In genomic region chrX:93700528-93701225, GRCm38 (mm10) we compare ENCODE assay signal across 9 mouse cellular contexts. TPM values are rescaled to one million over a fixed set of nuclear protein-coding genes. Genes with fewer than 3 reads are reported as not detected.
DNase-seq lines count a peak whose midpoint lies in the region; ATAC-seq and TF ChIP-seq lines count a peak whose summit lies in the region.
"Had no signal": no experiment of that assay in that cellular context is flagged by ENCODE, and none has a peak within 500 bp of the region (broad histone marks: within the 10 kb centered on the region; RNA-seq: fewer than 3 reads in every experiment).

No protein-coding gene starts in this region.

- H3K4me3 ChIP-seq in forebrain, embryonic 13.5 days: no peak overlapping the region
- no peak overlapping the region; the same call in 1 of the 2 replicates for H3K4me3 ChIP-seq in heart, embryonic 16.5 days (ENCODE audit: low read length)
- no peak overlapping the region for H3K4me3 ChIP-seq in layer of hippocampus, adult 2 months
- H3K4me3 ChIP-seq in lung, postnatal 0 days (ENCODE audit: low read depth, low read length): no peak overlapping the region
- H3K4me3 ChIP-seq: limb, embryonic 15.5 days had no signal

- peak; percentile 73 for ATAC-seq in forebrain, embryonic 13.5 days
- peak; percentile 60; the same call in 1 of the 2 replicates for ATAC-seq in heart, embryonic 16.5 days (replicated peaks; ENCODE audit: extremely low read depth, insufficient read depth, low FRiP score)
- ATAC-seq in lung, postnatal 0 days: peak; percentile 28; the same call in 1 of the 2 replicates

- no peaks in the 10 kb centered on the region for H3K9me3 ChIP-seq in forebrain, embryonic 13.5 days (replicated peaks)
- H3K9me3 ChIP-seq in heart, embryonic 16.5 days (replicated peaks; ENCODE audit: control insufficient read depth, low read length): no peaks in the 10 kb centered on the region
- no peaks in the 10 kb centered on the region for H3K9me3 ChIP-seq in lung, postnatal 0 days (ENCODE audit: low read length)
- H3K9me3 ChIP-seq: limb, embryonic 15.5 days had no signal

- H3K27me3 ChIP-seq in forebrain, embryonic 13.5 days: no peaks in the 10 kb centered on the region
- no peaks in the 10 kb centered on the region for H3K27me3 ChIP-seq in heart, embryonic 16.5 days (ENCODE audit: control insufficient read depth, insufficient read depth, low read length)
- H3K27me3 ChIP-seq in lung, postnatal 0 days (replicated peaks; ENCODE audit: insufficient read depth, low read length): no peaks in the 10 kb centered on the region

- no peaks in the 10 kb centered on the region for H3K36me3 ChIP-seq in forebrain, embryonic 13.5 days (ENCODE audit: poor library complexity, severe bottlenecking)
- no peaks in the 10 kb centered on the region for H3K36me3 ChIP-seq in heart, embryonic 16.5 days (ENCODE audit: control insufficient read depth, insufficient read depth)
- H3K36me3 ChIP-seq in lung, postnatal 0 days (ENCODE audit: insufficient read depth, low read length): no peaks in the 10 kb centered on the region
- H3K36me3 ChIP-seq: limb, embryonic 15.5 days had no signal

- peak; percentile 88 for DNase-seq in NIH3T3 (ENCODE audit: low read depth)
- DNase-seq in c-Kit-positive CD71-negative TER-119-negative erythroid progenitor cells, embryonic 14.5 days (ENCODE audit: low read depth): peak; percentile 26
- DNase-seq in layer of hippocampus, adult 2 months (ENCODE audit: low spot score in 2 of 2): peak; percentile 30 to 39
- DNase-seq in lung, postnatal 0 days (ENCODE audit: low spot score): peak; percentile 51
- peak; percentile 62 for DNase-seq in right cerebral cortex, adult 18-20 months
- peak; percentile 34 to 62 for DNase-seq in urinary bladder, postnatal 4 days (ENCODE audit: low spot score in 2 of 2)

- peaks cover 10% of the 10 kb centered on the region for H3K4me1 ChIP-seq in forebrain, embryonic 13.5 days
- H3K4me1 ChIP-seq in heart, embryonic 16.5 days (ENCODE audit: control insufficient read depth, insufficient read depth, low read length): peaks cover 3% of the 10 kb centered on the region; the same call in 1 of the 2 replicates
- H3K4me1 ChIP-seq in lung, postnatal 0 days (ENCODE audit: insufficient read depth, low read depth, low read length): no peaks in the 10 kb centered on the region

- H3K9ac ChIP-seq in forebrain, embryonic 13.5 days: no peak overlapping the region
- H3K9ac ChIP-seq in heart, embryonic 16.5 days (ENCODE audit: low read length): no peak overlapping the region
- no peak overlapping the region for H3K9ac ChIP-seq in lung, postnatal 0 days (replicated peaks; ENCODE audit: low read depth)
- H3K9ac ChIP-seq: limb, embryonic 15.5 days had no signal

- H3K4me2 ChIP-seq in forebrain, embryonic 13.5 days: peak overlapping the region; percentile 16; the same call in 1 of the 2 replicates
- peak overlapping the region; percentile 28; the same call in 1 of the 2 replicates for H3K4me2 ChIP-seq in heart, embryonic 16.5 days (ENCODE audit: low read depth, low read length)
- no peak overlapping the region for H3K4me2 ChIP-seq in lung, postnatal 0 days (replicated peaks; ENCODE audit: low read depth, low read length)
- H3K4me2 ChIP-seq: limb, embryonic 15.5 days had no signal

- 41% methylated on average over 8 of the region's 8 CpGs for WGBS in forebrain, embryonic 13.5 days
- 31% methylated on average over 8 of the region's 8 CpGs for WGBS in heart, embryonic 16.5 days
- WGBS in lung, postnatal 0 days: 38% methylated on average over 8 of the region's 8 CpGs

- TF ChIP-seq CTCF in layer of hippocampus, adult 2 months (conservative IDR thresholded peaks at IDR 0.05): no peak
- no peak for TF ChIP-seq CTCF in lung, postnatal 0 days (IDR thresholded peaks at IDR 0.05)

- no peak for TF ChIP-seq EP300 in lung, postnatal 0 days (IDR thresholded peaks at IDR 0.05)

- H3K27ac ChIP-seq in forebrain, embryonic 13.5 days: no peak overlapping the region
- no peak overlapping the region for H3K27ac ChIP-seq in heart, embryonic 16.5 days (ENCODE audit: low read length)
- H3K27ac ChIP-seq in layer of hippocampus, adult 2 months: no peak overlapping the region
- H3K27ac ChIP-seq in lung, postnatal 0 days (ENCODE audit: low read length): no peak overlapping the region
- H3K27ac ChIP-seq: limb, embryonic 15.5 days had no signal

RNA-seq across cellular contexts. Expression of gene Pcyt1b, which starts 46.0 kb away (rescaled TPM):
- polyA plus RNA-seq in forebrain, embryonic 13.5 days (2015; fragmentation: Nextera tagmentation; extraction: Ambion mirVana): 17.2 and 20.6 TPM in 2 replicates
- 0.50 and 0.72 TPM in 2 replicates for polyA plus RNA-seq in heart, embryonic 16.5 days (2015; fragmentation: Nextera tagmentation; extraction: Ambion mirVana)
- 10 to 100 TPM; 28.6 to 31.0 TPM for total RNA-seq in layer of hippocampus, adult 2 months (2021)
- 0.27 and 0.43 TPM in 2 replicates for polyA plus RNA-seq in lung, postnatal 0 days (2015; fragmentation: Nextera tagmentation; extraction: Ambion mirVana)

Comparison
In these comparisons a context has a peak if more than half of its experiments do, and no peak if none do; other contexts are left out.
1. DNase-seq: peak in every context shown above with its lines; median percentile 88 in NIH3T3; 62 in right cerebral cortex, adult 18-20 months; 51 in lung, postnatal 0 days; 48 in urinary bladder, postnatal 4 days; 34 in layer of hippocampus, adult 2 months; 26 in c-Kit-positive CD71-negative TER-119-negative erythroid progenitor cells, embryonic 14.5 days.
2. RNA of gene Pcyt1b, which starts 46.0 kb away (polyA plus RNA-seq): 17.2 to 20.6 TPM in forebrain, embryonic 13.5 days; 0.50 to 0.72 TPM in heart, embryonic 16.5 days and 0.27 to 0.43 TPM in lung, postnatal 0 days; every median in the first group is over 10 times any median in the second.
3. Peak in every context shown above with its lines, with median percentiles within 50 percentile points of each other: ATAC-seq.